Mouse (Mus musculus) left cerebral cortex, adult 2 months (tissue): ENCODE measurements around the gene Wbp1. TPM values are rescaled to one million over a fixed set of nuclear protein-coding genes. Genes with fewer than 3 reads are reported as not detected.

ENCODE experiments used
- DNase-seq, 2 experiments: peaks; one replicate each; pipeline ENCODE4 v3.0.0; 2021 to 2022; ENCODE audit warnings: low spot score in 2 of 2, mixed read lengths in 1 of 2; ENCODE audit errors: extremely low spot score in 1 of 2
- H3K27ac ChIP-seq: fragments of 200-600 bp; 2 replicates; pipeline ENCODE4 v1.8.1; 2022
- H3K4me3 ChIP-seq: fragments of 200-600 bp; 2 replicates; pipeline ENCODE4 v1.8.1; 2022
- CTCF ChIP-seq: fragments of 200-600 bp; IDR thresholded peaks from 2 replicates; pipeline ENCODE4 v1.8.1; 2022; ENCODE audit warnings: antibody characterized with exemption, mild to moderate bottlenecking, moderate library complexity
- intact Hi-C: fragments of 180-260 bp; cut with DNase I; formaldehyde crosslinking; loops from one replicate; pipeline ENCODE4 v1.15.1; 2025
- total RNA-seq, 2 experiments: library from RNA; stranded (reverse); gene quantifications; 2 replicates each; pipeline ENCODE4 v1.2.3; 2021

Gene Wbp1
- total RNA-seq, 2 experiments from 2014 or later: 42.4 to 42.5 TPM

DNA sequence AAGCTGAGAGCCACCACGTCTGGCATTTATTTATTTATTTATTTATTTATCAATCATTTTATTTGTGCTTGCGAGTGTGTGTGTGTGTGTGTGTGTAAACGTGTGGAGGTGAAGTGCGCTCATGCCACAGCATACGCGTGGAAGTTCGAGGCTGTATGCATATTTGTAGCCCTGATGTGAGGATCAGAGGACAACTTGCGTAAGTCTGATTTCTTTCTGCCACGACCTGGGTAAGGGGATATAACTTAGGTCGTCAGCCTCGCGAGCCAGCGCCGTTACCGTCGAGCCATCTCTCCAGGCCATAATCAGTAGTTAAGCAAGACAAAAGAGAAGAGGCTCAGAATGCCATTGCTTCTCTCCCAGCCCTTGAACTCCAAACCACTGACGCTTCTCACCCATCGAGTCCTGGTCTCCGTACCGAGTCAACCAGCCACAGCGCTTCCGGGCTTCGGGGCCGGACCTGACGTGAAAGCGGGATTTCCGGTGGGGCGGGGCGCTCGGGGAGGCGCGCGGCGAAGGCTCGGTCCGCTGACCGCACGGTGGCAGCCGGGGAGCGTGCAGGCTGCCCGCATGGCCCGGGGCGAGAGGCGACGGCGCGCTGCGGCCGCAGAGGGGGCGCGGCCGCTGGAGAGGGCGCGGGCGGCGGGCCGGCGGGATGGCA lies 6.2 kb downstream of the Wbp1 start, which contains the start of gene Mogs:
Mogs (plus strand) TSS at position 486 of the 661 bp plus-strand sequence.
- peak; percentile 91 to 95 for DNase-seq
- intact Hi-C loops: loop anchor here (2.0 kb wide), 1 partner anchor 42 kb away; the partner anchor contains the start of genes 1700003E16Rik and Wdr54
- peak; percentile 50 for TF ChIP-seq CTCF
- H3K27ac ChIP-seq: peak within 1 kb of the TSS; percentile 92
- H3K4me3 ChIP-seq: peak within 1 kb of the TSS; percentile 60

DNA sequence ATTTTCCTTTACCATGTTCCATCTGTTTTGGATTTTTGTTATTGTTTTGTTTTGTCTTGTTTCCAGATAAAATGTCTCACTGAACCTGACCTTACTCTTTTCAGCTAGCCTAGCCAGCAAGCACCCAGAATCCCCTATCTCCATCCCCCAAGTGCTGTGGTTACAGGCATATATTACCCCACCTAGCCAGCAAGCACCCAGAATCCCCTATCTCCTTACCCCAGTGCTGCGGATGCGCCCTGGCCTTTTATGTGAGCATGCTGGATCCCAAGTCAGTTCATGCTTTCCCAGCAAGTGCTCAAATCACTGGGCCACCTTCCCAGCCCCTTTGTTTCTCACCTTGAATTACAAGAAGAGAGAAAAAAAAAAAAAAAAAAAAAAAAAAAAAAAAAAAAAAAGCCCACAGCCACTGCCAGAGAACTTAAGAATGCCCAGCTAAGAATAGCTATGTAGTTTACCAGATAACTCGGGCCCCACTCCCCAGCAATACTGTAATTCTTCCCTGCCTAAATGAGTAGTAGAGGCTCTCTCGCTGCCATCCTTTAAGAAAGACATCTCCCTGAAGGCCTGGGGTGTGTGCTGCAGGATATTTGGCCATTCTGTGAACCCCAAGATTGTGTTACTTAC lies 9.7 kb downstream of the Wbp1 start:
- intact Hi-C loops: no loop called here
- Histone ChIP-seq H3K4me3 (no peak overlapping the region), H3K27ac (no peak overlapping the region)
- DNase-seq: no peak
- no peak for TF ChIP-seq CTCF

GRCm38 (mm10) chr6:83108762-83109668 lies 12.3 kb downstream of the Wbp1 start, which contains the start of gene Mrpl53:
Mrpl53 (plus strand) TSS chr6:83109040.
- H3K4me3 ChIP-seq: peak within 1 kb of the TSS; percentile 98
- DNase-seq: peak; percentile 82 to 84
- intact Hi-C loops: loop anchor here (2.0 kb wide), 1 partner anchor 34 kb away; no protein-coding TSS in a partner anchor
- peak within 1 kb of the TSS; percentile 94 for H3K27ac ChIP-seq
- no peak; the same call in 1 of the 2 replicates for TF ChIP-seq CTCF

- peak; percentile 81 for TF ChIP-seq CTCF
- peak overlapping the region; percentile 94 for H3K27ac ChIP-seq
- peak overlapping the region; percentile 98 for H3K4me3 ChIP-seq
- intact Hi-C loops: loop anchor here (2.0 kb wide), 1 partner anchor 35 kb away; no protein-coding TSS in a partner anchor
- DNase-seq: peak; percentile 71
Measured at GRCm38 (mm10) chr6:83107566-83108400, 13.6 kb downstream of the Wbp1 start.

DNA sequence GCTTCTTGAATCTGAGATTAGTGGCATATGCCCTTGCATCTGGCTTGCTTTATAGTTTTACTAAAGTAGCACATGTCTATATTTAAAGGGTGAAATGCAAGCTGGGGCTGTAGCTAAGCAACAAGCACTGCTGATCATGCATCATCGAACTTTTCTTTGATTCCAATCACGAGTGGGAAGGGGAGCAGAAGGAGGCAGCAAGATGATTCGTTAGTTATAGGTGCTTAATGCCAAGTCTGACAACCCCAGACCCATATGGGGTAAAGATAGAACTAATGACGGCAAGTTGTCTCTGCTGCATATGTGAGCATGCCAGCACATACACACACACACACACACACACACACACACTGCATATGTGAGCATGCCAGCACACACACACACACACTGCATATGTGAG lies 17.2 kb downstream of the Wbp1 start:
- no peak overlapping the region for H3K4me3 ChIP-seq
- intact Hi-C loops: no loop called here
- no peak for TF ChIP-seq CTCF
- DNase-seq: no peak
- H3K27ac ChIP-seq: no peak overlapping the region

- no peak for DNase-seq
- no peak for TF ChIP-seq CTCF
- Histone ChIP-seq H3K4me3 (peak overlapping the region; percentile 72), H3K27ac (peak overlapping the region; percentile 40; the same call in 1 of the 2 replicates)
- intact Hi-C loops: no loop called here
Measured at GRCm38 (mm10) chr6:83103130-83103650, 18.2 kb downstream of the Wbp1 start.

DNA sequence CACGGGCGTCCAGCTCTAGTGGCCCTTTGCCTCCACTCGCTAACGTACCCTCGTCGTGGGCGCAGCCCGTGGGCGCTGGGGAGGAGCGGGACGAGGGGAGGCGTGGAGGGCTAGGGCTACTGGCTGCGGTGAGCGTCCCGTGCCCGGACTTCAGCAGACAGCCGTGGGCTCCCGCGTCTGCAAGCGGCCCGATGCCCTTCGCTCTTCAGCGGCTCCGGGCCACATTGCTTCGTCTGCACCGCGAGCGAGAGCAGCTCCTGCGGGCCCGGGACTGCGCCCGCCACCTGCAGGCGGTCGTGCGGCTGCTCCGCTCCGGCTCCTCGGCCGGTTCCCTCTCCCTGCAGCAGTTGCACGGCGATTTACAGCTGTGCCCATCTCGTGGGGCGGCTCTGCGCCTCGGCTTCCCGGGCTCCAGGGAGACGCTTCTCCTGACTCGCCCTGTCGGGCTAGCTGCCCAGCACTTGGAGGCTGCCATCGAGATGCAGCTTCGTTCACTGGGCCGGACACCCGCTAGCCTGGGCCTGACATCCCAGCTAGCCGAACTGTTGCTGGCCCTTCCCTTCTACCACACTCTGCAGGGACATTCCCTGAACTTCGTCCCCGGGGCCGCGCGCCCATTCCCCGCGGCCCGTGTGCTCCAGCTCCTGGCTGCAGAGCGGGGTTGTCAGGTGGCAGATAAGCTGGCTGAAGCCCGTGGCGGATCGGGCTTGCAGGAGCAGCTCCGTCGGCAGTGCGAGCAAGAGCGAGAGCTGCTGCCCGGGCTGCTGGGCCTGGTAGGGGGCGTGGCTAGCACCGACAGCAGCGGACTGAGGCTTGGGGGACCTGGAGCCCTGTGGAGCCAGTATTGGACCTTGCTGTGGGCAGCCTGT lies 19.4 kb downstream of the Wbp1 start:
- DNase-seq: peak; percentile 62 to 64
- Histone ChIP-seq H3K4me3 (peak overlapping the region; percentile 72), H3K27ac (peak overlapping the region; percentile 90)
- intact Hi-C loops: loop anchor here (1.0 to 2.0 kb wide), 3 partner anchors 23 to 106 kb away; partner anchors contain the start of gene Aup1
- peak; percentile 51 for TF ChIP-seq CTCF

DNA sequence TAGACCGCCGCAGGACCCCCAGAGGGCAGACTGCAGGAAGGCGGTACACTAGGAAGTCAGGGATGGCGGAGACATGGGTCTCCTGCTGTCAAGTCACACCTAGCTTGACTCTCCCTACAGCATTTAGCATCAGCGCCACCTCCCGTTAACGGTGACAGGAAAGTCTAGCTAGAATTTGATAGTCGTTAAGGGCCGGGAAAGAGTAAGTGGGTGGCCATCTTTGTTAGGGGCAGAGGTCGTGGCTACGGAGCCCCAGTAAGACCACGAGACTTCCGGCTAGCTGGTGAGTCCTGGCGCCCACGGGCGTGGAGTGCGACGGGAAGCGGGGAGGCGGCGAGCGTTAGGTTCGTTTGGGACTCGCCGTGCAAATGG lies 20.1 kb downstream of the Wbp1 start, which contains the start of the genes Ccdc142 and Gm42688:
Ccdc142 (plus strand) TSS at position 286 of the 372 bp plus-strand sequence.
Gm42688 (plus strand) TSS at position 302 of the 372 bp plus-strand sequence.
- DNase-seq: peak; percentile 80 to 86
- Histone ChIP-seq H3K27ac (peak within 1 kb of the TSS; percentile 90), H3K4me3 (peak within 1 kb of the TSS; percentile 72)
- peak; percentile 49 for TF ChIP-seq CTCF
- intact Hi-C loops: loop anchor here (1.0 to 2.0 kb wide), 3 partner anchors 23 to 105 kb away; partner anchors contain the start of gene Aup1

DNA sequence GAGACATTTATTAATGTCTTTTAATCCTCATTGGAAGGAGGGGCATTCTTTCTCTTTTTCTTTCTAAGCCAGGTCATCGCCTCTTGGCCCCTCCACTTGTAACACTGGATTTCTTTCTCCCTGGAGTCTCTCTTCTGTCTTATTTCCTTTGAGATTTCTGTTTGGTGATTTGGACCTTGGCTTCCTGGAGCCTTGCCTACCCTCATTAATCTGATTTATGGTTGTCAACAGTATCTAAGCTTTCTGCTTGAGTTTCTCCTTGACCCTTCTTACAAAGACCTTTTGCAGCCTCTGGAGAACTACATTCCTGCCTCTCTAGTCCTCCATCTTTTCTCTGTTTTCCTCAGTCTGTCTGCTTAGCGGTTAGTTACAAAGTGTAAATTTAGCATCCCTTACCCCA lies 22.9 kb downstream of the Wbp1 start:
- DNase-seq: no peak
- no peak overlapping the region for H3K4me3 ChIP-seq
- no peak for TF ChIP-seq CTCF
- intact Hi-C loops: no loop called here
- no peak overlapping the region for H3K27ac ChIP-seq

GRCm38 (mm10) chr6:83095968-83096367 lies 25.4 kb downstream of the Wbp1 start:
- intact Hi-C loops: no loop called here
- no peak for TF ChIP-seq CTCF
- no peak overlapping the region for H3K27ac ChIP-seq
- DNase-seq: no peak
- no peak overlapping the region for H3K4me3 ChIP-seq
